Mouse (Mus musculus) MEL (cell line): ENCODE measurements around the gene Btnl1. TPM values are rescaled to one million over a fixed set of nuclear protein-coding genes. Genes with fewer than 3 reads are reported as not detected.

ENCODE experiments used
- DNase-seq: peaks from one replicate; pipeline ENCODE4 v3.0.0; 2011; ENCODE audit warnings: low read depth, low spot score
- H3K27ac ChIP-seq: 2 replicates; pipeline ENCODE4 v1.5.1; 2012; ENCODE audit warnings: low read depth, mild to moderate bottlenecking, control low read depth, low read length, moderate library complexity; ENCODE audit not compliant: control insufficient read depth
- H3K27me3 ChIP-seq, 2 experiments: fragments of 150-350 bp in 1 of 2; sonication (generic) in 1 of 2; 2 replicates each; pipeline ENCODE4 v1.6.1; 2012; ENCODE audit warnings: low read length in 2 of 2, mild to moderate bottlenecking in 2 of 2, improper control_type of control experiment in 1 of 2, moderate library complexity in 1 of 2; ENCODE audit not compliant: insufficient read depth in 2 of 2, control insufficient read depth in 1 of 2
- H3K36me3 ChIP-seq, 2 experiments: 2 replicates each; pipeline ENCODE4 v1.6.1; 2012 to 2014; ENCODE audit warnings: low read length in 2 of 2, improper control_type of control experiment in 1 of 2, inconsistent platforms in 1 of 2, mild to moderate bottlenecking in 1 of 2; ENCODE audit not compliant: insufficient read depth in 2 of 2, control insufficient read depth in 1 of 2
- H3K4me1 ChIP-seq, 2 experiments: fragments of 150-350 bp in 1 of 2; sonication (generic) in 1 of 2; 2 replicates each; pipeline ENCODE4 v1.6.1; 2012; ENCODE audit warnings: low read length in 2 of 2, improper control_type of control experiment in 1 of 2, mild to moderate bottlenecking in 1 of 2; ENCODE audit not compliant: insufficient read depth in 2 of 2, control insufficient read depth in 1 of 2
- H3K4me3 ChIP-seq, 2 experiments: fragments of 150-350 bp in 1 of 2; sonication (generic) in 1 of 2; 2 replicates each; pipeline ENCODE4 v1.5.1; 2012; ENCODE audit warnings: low read depth in 2 of 2, low read length in 2 of 2, mild to moderate bottlenecking in 2 of 2, moderate library complexity in 2 of 2, control low read depth in 1 of 2, improper control_type of control experiment in 1 of 2; ENCODE audit not compliant: control insufficient read depth in 1 of 2, insufficient read depth in 1 of 2
- H3K79me2 ChIP-seq: 2 replicates; pipeline ENCODE4 v1.6.1; 2012; ENCODE audit warnings: mild to moderate bottlenecking, low read length, moderate library complexity; ENCODE audit not compliant: control insufficient read depth, poor library complexity, insufficient read depth
- H3K9ac ChIP-seq: 2 replicates; pipeline ENCODE4 v1.6.1; 2012; ENCODE audit warnings: low read depth, mild to moderate bottlenecking, control low read depth, low read length, moderate library complexity; ENCODE audit not compliant: control insufficient read depth, poor library complexity, severe bottlenecking
- H3K9me3 ChIP-seq: fragments of 150-350 bp; sonication (generic); replicated peaks from 2 replicates; pipeline ENCODE4 v1.6.1; 2012; ENCODE audit warnings: mild to moderate bottlenecking, low read length, improper control_type of control experiment, moderate library complexity; ENCODE audit not compliant: insufficient read depth
- BHLHE40 ChIP-seq: IDR thresholded peaks from 2 replicates; pipeline ENCODE4 v1.6.1; 2012; ENCODE audit warnings: low read depth, mild to moderate bottlenecking, inconsistent platforms, low read length, improper control_type of control experiment, borderline replicate concordance
- CHD1 ChIP-seq: IDR thresholded peaks from 2 replicates; pipeline ENCODE4 v1.6.1; 2012; ENCODE audit warnings: low read depth, mild to moderate bottlenecking, inconsistent platforms, low read length, improper control_type of control experiment
- CHD2 ChIP-seq: IDR thresholded peaks from 2 replicates; pipeline ENCODE4 v1.6.1; 2011; ENCODE audit warnings: low read length, improper control_type of control experiment
- CTCF ChIP-seq, 3 experiments: IDR thresholded peaks in 2 of 3; conservative IDR thresholded peaks in 1 of 3; 2 replicates each; pipeline ENCODE4 v1.5.1; 2011 to 2012; ENCODE audit warnings: low read length in 3 of 3, low read depth in 2 of 3, mild to moderate bottlenecking in 2 of 3, improper control_type of control experiment in 1 of 3, inconsistent platforms in 1 of 3, mixed read lengths in 1 of 3, moderate library complexity in 1 of 3; ENCODE audit not compliant: control insufficient read depth in 1 of 3, insufficient read depth in 1 of 3, poor library complexity in 1 of 3, severe bottlenecking in 1 of 3
- E2F4 ChIP-seq: IDR thresholded peaks from 2 replicates; pipeline ENCODE4 v1.6.1; 2011; ENCODE audit warnings: low read depth, low read length, improper control_type of control experiment, borderline replicate concordance
- ELF1 ChIP-seq: IDR thresholded peaks from 2 replicates; pipeline ENCODE4 v1.6.1; 2014; ENCODE audit warnings: low read depth, mild to moderate bottlenecking, inconsistent platforms, low read length, improper control_type of control experiment, moderate library complexity
- GATA1 ChIP-seq: IDR thresholded peaks from 2 replicates; pipeline ENCODE4 v1.6.1; 2011; ENCODE audit warnings: low read depth, low read length, improper control_type of control experiment
- HCFC1 ChIP-seq: IDR thresholded peaks from 2 replicates; pipeline ENCODE4 v1.6.1; 2012; ENCODE audit warnings: low read depth, mild to moderate bottlenecking, inconsistent platforms, low read length, improper control_type of control experiment, moderate library complexity
- JUND ChIP-seq: IDR thresholded peaks from 2 replicates; pipeline ENCODE4 v1.6.1; 2011; ENCODE audit warnings: low read depth, mild to moderate bottlenecking, improper control_type of control experiment, low read length
- KAT2A ChIP-seq: conservative IDR thresholded peaks from 2 replicates; pipeline ENCODE4 v1.6.1; 2012; ENCODE audit warnings: low read depth, low read length, improper control_type of control experiment, inconsistent platforms
- NRF1 ChIP-seq: IDR thresholded peaks from 2 replicates; pipeline ENCODE4 v1.6.1; 2014; ENCODE audit warnings: low read depth, mild to moderate bottlenecking, inconsistent platforms, low read length, improper control_type of control experiment, moderate library complexity; ENCODE audit not compliant: poor library complexity, insufficient read depth, severe bottlenecking
- RAD21 ChIP-seq: IDR thresholded peaks from 2 replicates; pipeline ENCODE4 v1.6.1; 2011; ENCODE audit warnings: mild to moderate bottlenecking, low read depth, low read length, improper control_type of control experiment
- RCOR1 ChIP-seq: IDR thresholded peaks from 2 replicates; pipeline ENCODE4 v1.6.1; 2012; ENCODE audit warnings: low read depth, mild to moderate bottlenecking, inconsistent platforms, low read length, improper control_type of control experiment
- SIN3A ChIP-seq: IDR thresholded peaks from 2 replicates; pipeline ENCODE4 v1.6.1; 2012; ENCODE audit warnings: low read length, improper control_type of control experiment, inconsistent platforms
- SMC3 ChIP-seq: IDR thresholded peaks from 2 replicates; pipeline ENCODE4 v1.6.1; 2011; ENCODE audit warnings: low read depth, low read length, improper control_type of control experiment
- TBP ChIP-seq: IDR thresholded peaks from 2 replicates; pipeline ENCODE4 v1.8.0; 2011; ENCODE audit warnings: low read depth, low read length, improper control_type of control experiment
- USF1 ChIP-seq: IDR thresholded peaks from 2 replicates; pipeline ENCODE4 v1.6.1; 2014; ENCODE audit warnings: low read depth, mild to moderate bottlenecking, inconsistent platforms, low read length, improper control_type of control experiment, moderate library complexity
- ZC3H11A ChIP-seq: IDR thresholded peaks from 2 replicates; pipeline ENCODE4 v1.6.1; 2012; ENCODE audit warnings: low read depth, mild to moderate bottlenecking, inconsistent platforms, low read length, improper control_type of control experiment
- polyA plus RNA-seq, 2 experiments: library from polyadenylated mRNA; stranded (reverse) in 1 of 2; unstranded in 1 of 2; fragments of >175 nt in 1 of 2; fragments of >200 nt in 1 of 2; gene quantifications; 2 replicates each; pipeline versions ENCODE4 v1.2.1 to v1.2.4; 2012; ENCODE audit warnings: low replicate concordance in 2 of 2, low read depth in 1 of 2; ENCODE audit not compliant: insufficient read length in 2 of 2, insufficient read depth in 1 of 2, missing spikeins in 1 of 2
- total RNA-seq: library from RNA; depleted of rRNA; stranded (reverse); fragments of 300-350 nt; gene quantifications from 2 replicates; pipeline ENCODE4 v1.2.3, GENCODE M21; 2012

The Btnl1 gene
- total and polyA plus RNA-seq, 3 experiments = 0.17 TPM; not detected in 2

GRCm38 (mm10) chr17:34347606-34348308 lies 29.2 kb upstream of the Btnl1 start:
- Histone ChIP-seq H3K4me1 (peaks cover 0 to 2% of the 10 kb centered on the region in 2 experiments; a peak in 1 of 4 replicates), H3K9ac (no peak overlapping the region), H3K79me2 (no peaks in the 10 kb centered on the region), H3K27me3 (peaks cover 0 to 2% of the 10 kb centered on the region in 2 experiments; a peak in 2 of 4 replicates), H3K4me3 (no peak overlapping the region), H3K36me3 (no peaks in the 10 kb centered on the region), H3K9me3 (no peaks in the 10 kb centered on the region), H3K27ac (no peak overlapping the region)
- DNase-seq = peak; percentile 64
- TF ChIP-seq CHD2 (peak; percentile 86), SIN3A (no peak), CHD1 (no peak)

GRCm38 (mm10) chr17:34349429-34349828 lies 27.5 kb upstream of the Btnl1 start:
- H3K4me1 ChIP-seq = peaks cover 0 to 2% of the 10 kb centered on the region in 2 experiments; a peak in 1 of 4 replicates
- TF ChIP-seq RCOR1 (no peak), BHLHE40 (no peak), USF1 (no peak), ELF1 (no peak), GATA1 (no peak), TBP (no peak), E2F4 (no peak), SMC3 (peak; percentile 80), SIN3A (no peak), NRF1 (no peak), KAT2A (no peak), ZC3H11A (peak; percentile 66), JUND (no peak), HCFC1 (no peak), RAD21 (peak; percentile 84), CTCF (IDR thresholded peaks at IDR 0.05 in 2 of 3, conservative IDR thresholded peaks at IDR 0.05 in 1 of 3; ENCODE audit: control insufficient read depth in 1 of 3, insufficient read depth in 1 of 3, low read depth in 2 of 3, low read length in 3 of 3, poor library complexity in 1 of 3, severe bottlenecking in 1 of 3) (peak; percentile 68 to 90 (median 82))
- H3K9ac ChIP-seq = no peak overlapping the region

More at GRCm38 (mm10) chr17:34349429-34349828, 27.5 kb upstream of the Btnl1 start:
- H3K4me3 ChIP-seq = no peak overlapping the region
- H3K27ac ChIP-seq = no peak overlapping the region
- H3K27me3 ChIP-seq = peaks cover 1 to 2% of the 10 kb centered on the region in 2 experiments; a peak in 2 of 4 replicates
- H3K36me3 ChIP-seq = no peaks in the 10 kb centered on the region
- no peaks in the 10 kb centered on the region for H3K79me2 ChIP-seq
- no peaks in the 10 kb centered on the region for H3K9me3 ChIP-seq
- DNase-seq = peak; percentile 76
